Mouse (Mus musculus): ENCODE data around the gene Dnajb14. TPM values are rescaled to one million over a fixed set of nuclear protein-coding genes. Genes with fewer than 3 reads are reported as not detected.
"Not testable (repeated sequence)": the region's sequence is repeated elsewhere in the genome, so short reads cannot be mapped to it uniquely, and the experiment has no call there.

Gene Dnajb14
- polyA plus RNA-seq, 1 experiment from 2014 or later: 7.0 TPM

DNA sequence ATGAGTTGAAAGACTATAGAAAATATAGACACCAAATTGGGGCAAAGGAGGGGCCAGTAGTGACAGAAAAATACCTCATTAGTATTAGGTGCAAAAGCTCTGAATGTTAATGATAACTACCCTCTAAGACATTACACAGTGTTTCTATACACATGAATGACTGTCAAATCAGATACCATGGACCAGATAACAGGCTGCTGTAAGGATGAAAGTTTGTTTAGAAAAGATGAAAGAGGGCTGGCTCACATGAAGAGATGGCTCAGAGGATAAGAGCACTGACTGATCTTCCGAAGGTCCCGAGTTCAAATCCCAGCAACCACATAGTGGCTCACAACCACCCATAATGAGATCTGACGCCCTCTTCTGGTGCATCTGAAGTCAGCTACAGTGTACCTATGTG is 83.8 kb downstream of the Dnajb14 start:
- WGBS: 91% methylated on average over 3 of the region's 3 CpGs
- H3K27me3 ChIP-seq (ENCODE audit: insufficient read depth, poor library complexity, severe bottlenecking); H3K36me3 ChIP-seq; H3K4me3 ChIP-seq; H3K9me3 ChIP-seq; H3K27ac ChIP-seq; DNase-seq (ENCODE audit: low spot score): not testable (repeated sequence)
- peaks cover 25% of the 10 kb centered on the region for H3K4me1 ChIP-seq (replicated peaks)

- H3K9me3 ChIP-seq: no peaks in the 10 kb centered on the region
- DNase-seq (ENCODE audit: low spot score): no peak
- peaks cover 25% of the 10 kb centered on the region for H3K4me1 ChIP-seq (replicated peaks)
- no peaks in the 10 kb centered on the region for H3K36me3 ChIP-seq
- 44% methylated on average over 7 of the region's 7 CpGs for WGBS
- peak overlapping the region; percentile 18; the same call in 1 of the 2 replicates for H3K27ac ChIP-seq
- H3K4me3 ChIP-seq: no peak overlapping the region
- no peaks in the 10 kb centered on the region for H3K27me3 ChIP-seq (ENCODE audit: insufficient read depth, poor library complexity, severe bottlenecking)
Measured at GRCm38 (mm10) chr3:137951819-137952218, 84.3 kb downstream of the Dnajb14 start.

DNA sequence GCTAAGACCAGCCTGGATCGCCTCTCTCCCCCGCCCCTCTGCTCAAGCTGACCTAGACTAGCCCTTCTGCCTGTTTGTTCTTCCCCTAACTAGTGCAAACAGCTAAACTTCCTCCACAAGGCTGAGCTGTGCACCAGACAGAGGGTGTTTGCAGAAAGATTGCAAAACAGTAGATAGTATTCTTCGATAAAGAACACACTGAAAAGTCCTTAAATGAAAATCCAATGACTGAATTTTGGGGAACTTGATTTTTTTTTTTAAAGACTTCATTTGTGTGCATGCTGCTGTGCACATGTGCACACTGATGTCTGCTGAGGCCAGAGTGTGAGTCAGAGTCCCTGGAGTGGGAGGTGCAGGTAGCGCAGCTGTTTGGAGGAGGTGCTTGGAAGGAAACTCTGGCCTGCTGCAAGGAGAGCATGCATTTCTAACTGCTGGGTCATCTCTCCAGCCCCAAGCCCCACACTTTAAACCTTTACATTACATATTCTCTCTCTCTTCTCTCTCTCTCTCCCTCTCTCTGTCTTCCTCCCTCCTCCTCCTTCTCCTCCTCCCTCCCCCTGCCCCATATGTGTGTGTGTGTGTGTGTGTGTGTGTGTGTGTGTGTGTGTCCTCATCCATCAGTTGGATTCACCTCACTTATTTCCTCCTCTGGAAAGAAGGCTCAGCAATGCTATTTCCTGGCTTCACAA is 84.9 kb downstream of the Dnajb14 start:
- no peak overlapping the region for H3K4me3 ChIP-seq
- 76% methylated on average over 4 of the region's 4 CpGs for WGBS
- no peak for DNase-seq (ENCODE audit: low spot score)
- H3K36me3 ChIP-seq: no peaks in the 10 kb centered on the region
- no peaks in the 10 kb centered on the region for H3K27me3 ChIP-seq (ENCODE audit: insufficient read depth, poor library complexity, severe bottlenecking)
- H3K9me3 ChIP-seq: no peaks in the 10 kb centered on the region
- H3K4me1 ChIP-seq (replicated peaks): peaks cover 25% of the 10 kb centered on the region
- H3K27ac ChIP-seq: peak overlapping the region; percentile 40; the same call in 1 of the 2 replicates

GRCm38 (mm10) chr3:137952914-137953880 is 85.7 kb downstream of the Dnajb14 start:
- peak overlapping the region; percentile 40; the same call in 1 of the 2 replicates for H3K27ac ChIP-seq
- no peaks in the 10 kb centered on the region for H3K36me3 ChIP-seq
- H3K4me3 ChIP-seq: no peak overlapping the region
- peak; percentile 53 for DNase-seq (ENCODE audit: low spot score)
- H3K9me3 ChIP-seq: no peaks in the 10 kb centered on the region
- no peaks in the 10 kb centered on the region for H3K27me3 ChIP-seq (ENCODE audit: insufficient read depth, poor library complexity, severe bottlenecking)
- 75% methylated on average over 14 of the region's 14 CpGs for WGBS
- H3K4me1 ChIP-seq (replicated peaks): peaks cover 25% of the 10 kb centered on the region

DNA sequence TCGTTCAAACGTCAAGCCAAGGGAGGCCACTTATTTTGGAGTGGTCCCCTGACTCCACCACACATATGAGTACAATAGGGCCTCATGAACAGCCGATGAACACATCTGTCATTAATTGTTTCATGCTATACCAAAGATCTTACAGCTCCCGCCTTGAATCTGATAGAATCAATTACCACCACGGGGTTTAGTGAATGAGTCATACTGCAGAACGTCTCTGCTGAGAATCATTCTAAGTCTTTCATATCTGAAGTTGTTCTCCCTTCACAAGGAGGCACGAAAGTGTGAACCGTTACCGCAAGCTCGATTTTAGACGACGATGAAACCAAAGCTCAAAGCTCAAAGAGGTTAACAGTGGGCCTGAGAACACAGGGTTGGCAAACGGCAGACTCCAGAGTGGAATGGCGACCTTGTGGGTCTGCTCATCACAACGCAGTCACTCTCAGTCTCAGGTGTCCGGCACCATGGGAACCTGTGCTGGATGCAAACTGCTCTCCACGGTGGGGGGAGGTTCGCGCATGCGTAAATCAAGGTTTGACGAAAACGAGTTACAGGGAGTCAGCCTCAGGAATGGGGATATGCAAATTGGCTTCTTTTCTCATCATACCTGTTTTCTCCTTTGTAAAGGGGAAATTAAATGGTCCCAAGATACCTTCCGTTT is 86.9 kb downstream of the Dnajb14 start:
- Histone ChIP-seq H3K27me3 (ENCODE audit: insufficient read depth, poor library complexity, severe bottlenecking) (no peaks in the 10 kb centered on the region), H3K27ac (no peak overlapping the region), H3K4me1 (replicated peaks) (peaks cover 25% of the 10 kb centered on the region), H3K36me3 (no peaks in the 10 kb centered on the region), H3K9me3 (no peaks in the 10 kb centered on the region), H3K4me3 (no peak overlapping the region)
- WGBS: 66% methylated on average over 23 of the region's 23 CpGs
- DNase-seq (ENCODE audit: low spot score): no peak

DNA sequence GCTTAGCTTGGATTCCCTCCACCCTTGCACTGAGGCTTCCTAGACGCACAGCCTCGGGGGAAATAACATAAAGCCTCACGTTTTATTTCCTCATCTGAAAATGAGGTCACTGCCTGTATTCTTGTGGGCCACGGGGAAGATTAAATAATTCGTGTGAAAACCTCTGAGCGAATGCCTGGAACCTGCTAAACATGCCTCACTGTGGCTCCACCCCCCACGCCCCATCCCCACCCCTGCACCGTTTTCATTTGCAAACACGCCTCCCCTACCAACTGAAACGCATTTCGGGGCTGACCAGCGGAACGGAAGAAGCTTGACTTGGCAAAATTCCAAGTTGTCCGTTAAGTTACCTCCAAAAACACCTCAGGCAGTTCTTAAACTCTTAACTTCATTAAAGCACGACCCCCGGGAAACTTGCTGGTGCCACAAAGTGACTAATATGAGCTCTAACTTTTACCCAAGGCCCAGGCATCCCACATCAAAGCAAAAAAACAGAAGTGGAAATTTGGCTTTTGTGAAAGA is 88.1 kb downstream of the Dnajb14 start:
- H3K36me3 ChIP-seq: no peaks in the 10 kb centered on the region
- no peaks in the 10 kb centered on the region for H3K27me3 ChIP-seq (ENCODE audit: insufficient read depth, poor library complexity, severe bottlenecking)
- H3K4me1 ChIP-seq (replicated peaks): peaks cover 25% of the 10 kb centered on the region
- WGBS: 30% methylated on average over 16 of the region's 16 CpGs
- H3K4me3 ChIP-seq: peak overlapping the region; percentile 29
- H3K27ac ChIP-seq: no peak overlapping the region
- no peaks in the 10 kb centered on the region for H3K9me3 ChIP-seq
- DNase-seq (ENCODE audit: low spot score): no peak

DNA sequence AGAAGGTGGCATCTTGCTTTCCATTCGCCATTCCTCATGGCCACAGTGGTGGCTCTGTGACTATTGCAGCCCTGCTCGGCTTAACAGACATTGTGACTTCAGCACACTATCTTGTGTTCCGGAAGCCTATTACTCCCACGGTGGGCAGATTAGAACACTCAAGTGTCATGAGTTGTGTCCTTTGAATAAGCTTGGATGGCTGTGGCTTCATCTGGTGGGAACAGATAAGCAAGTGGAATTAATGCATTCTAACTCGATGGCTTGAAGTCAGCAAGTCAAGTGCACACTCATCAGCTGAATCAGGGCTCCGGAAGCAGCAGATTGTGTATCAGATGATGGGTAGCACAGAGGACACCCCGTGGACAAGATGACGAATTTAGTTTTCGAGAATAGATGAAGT is 90.4 kb downstream of the Dnajb14 start:
- Histone ChIP-seq H3K4me1 (replicated peaks) (peaks cover 13% of the 10 kb centered on the region), H3K4me3 (no peak overlapping the region), H3K9me3 (no peaks in the 10 kb centered on the region), H3K27me3 (ENCODE audit: insufficient read depth, poor library complexity, severe bottlenecking) (no peaks in the 10 kb centered on the region), H3K36me3 (no peaks in the 10 kb centered on the region), H3K27ac (no peak overlapping the region)
- DNase-seq (ENCODE audit: low spot score): no peak
- WGBS: 90% methylated on average over 9 of the region's 9 CpGs

- 89% methylated on average over 4 of the region's 4 CpGs for WGBS
- Histone ChIP-seq H3K9me3 (no peaks in the 10 kb centered on the region), H3K27ac (no peak overlapping the region), H3K27me3 (ENCODE audit: insufficient read depth, poor library complexity, severe bottlenecking) (no peaks in the 10 kb centered on the region), H3K4me3 (no peak overlapping the region), H3K4me1 (replicated peaks) (peaks cover 8% of the 10 kb centered on the region), H3K36me3 (no peaks in the 10 kb centered on the region)
- DNase-seq (ENCODE audit: low spot score): no peak
Measured at GRCm38 (mm10) chr3:137958352-137958751, 90.9 kb downstream of the Dnajb14 start.

- DNase-seq (ENCODE audit: low spot score): no peak
- WGBS: 78% methylated on average over 4 of the region's 4 CpGs
- no peaks in the 10 kb centered on the region for H3K27me3 ChIP-seq (ENCODE audit: insufficient read depth, poor library complexity, severe bottlenecking)
Measured at GRCm38 (mm10) chr3:137959456-137959855, 92.0 kb downstream of the Dnajb14 start.

GRCm38 (mm10) chr3:137961736-137962385 is 94.4 kb downstream of the Dnajb14 start:
- DNase-seq (ENCODE audit: low spot score): no peak
- 69% methylated on average over 8 of the region's 8 CpGs for WGBS
- no peaks in the 10 kb centered on the region for H3K27me3 ChIP-seq (ENCODE audit: insufficient read depth, poor library complexity, severe bottlenecking)
- H3K4me3 ChIP-seq: no peak overlapping the region
- no peaks in the 10 kb centered on the region for H3K9me3 ChIP-seq
- H3K27ac ChIP-seq: no peak overlapping the region
- peaks cover 3% of the 10 kb centered on the region; the same call in 1 of the 2 replicates for H3K4me1 ChIP-seq (replicated peaks)
- no peaks in the 10 kb centered on the region for H3K36me3 ChIP-seq

More at GRCm38 (mm10) chr3:137959456-137959855, 92.0 kb downstream of the Dnajb14 start:
- H3K36me3 ChIP-seq: no peaks in the 10 kb centered on the region
- no peak overlapping the region for H3K27ac ChIP-seq
- no peaks in the 10 kb centered on the region for H3K9me3 ChIP-seq
- H3K4me3 ChIP-seq: no peak overlapping the region
- peaks cover 8% of the 10 kb centered on the region; the same call in 1 of the 2 replicates for H3K4me1 ChIP-seq (replicated peaks)

GRCm38 (mm10) chr3:137963508-137963907 is 96.0 kb downstream of the Dnajb14 start:
- Histone ChIP-seq H3K27me3 (ENCODE audit: insufficient read depth, poor library complexity, severe bottlenecking) (no peaks in the 10 kb centered on the region), H3K4me3 (no peak overlapping the region), H3K36me3 (no peaks in the 10 kb centered on the region), H3K4me1 (replicated peaks) (peaks cover 3% of the 10 kb centered on the region; the same call in 1 of the 2 replicates), H3K9me3 (no peaks in the 10 kb centered on the region), H3K27ac (no peak overlapping the region)
- DNase-seq (ENCODE audit: low spot score): no peak
- 70% methylated on average over 8 of the region's 8 CpGs for WGBS

DNA sequence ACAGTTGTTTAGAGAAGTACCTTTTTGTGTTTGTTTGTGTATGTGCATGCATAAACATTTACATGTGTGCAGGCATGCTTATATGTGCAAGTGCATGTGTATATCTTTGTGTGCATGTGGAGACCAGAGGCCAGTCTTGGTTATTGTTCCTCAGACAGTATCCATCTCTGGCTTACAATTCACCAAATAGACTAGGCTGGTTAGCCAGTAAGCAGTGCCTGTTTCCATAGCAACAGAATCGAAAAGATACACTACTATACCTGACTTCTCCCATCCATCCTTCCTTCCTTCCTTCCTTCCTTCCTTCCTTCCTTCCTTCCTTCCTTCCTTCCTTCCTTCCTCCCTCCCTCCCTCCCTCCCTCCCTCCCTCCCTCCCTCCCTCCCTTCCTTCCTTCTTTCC is 96.5 kb downstream of the Dnajb14 start:
- not testable (repeated sequence) for H3K27me3 ChIP-seq (ENCODE audit: insufficient read depth, poor library complexity, severe bottlenecking); H3K27ac ChIP-seq; H3K4me1 ChIP-seq (replicated peaks); H3K9me3 ChIP-seq; DNase-seq (ENCODE audit: low spot score); H3K4me3 ChIP-seq; H3K36me3 ChIP-seq
- WGBS: 74% methylated on average over 1 of the region's 1 CpGs
